Mouse (Mus musculus): ENCODE results near the gene Sf3b1. TPM values are rescaled to one million over a fixed set of nuclear protein-coding genes. Genes with fewer than 3 reads are reported as not detected.
A peak's percentile ranks its signal among the peaks of the same experiment; 100 is the strongest.

Gene Sf3b1
- polyA plus RNA-seq, 1 experiment from 2014 or later = 117 TPM

- TF ChIP-seq EP300 (IDR thresholded peaks at IDR 0.05; ENCODE audit: low read depth) (no peak), CTCF (IDR thresholded peaks at IDR 0.05; ENCODE audit: low read depth) (peak; percentile 20; the same call in 1 of the 2 replicates)
- no peaks in the 10 kb centered on the region for H3K27me3 ChIP-seq (ENCODE audit: insufficient read depth, low read length)
- H3K4me2 ChIP-seq (ENCODE audit: low read depth, low read length) = no peak overlapping the region
- no peaks in the 10 kb centered on the region for H3K36me3 ChIP-seq (replicated peaks; ENCODE audit: insufficient read depth, low read length)
- H3K4me3 ChIP-seq (ENCODE audit: low read depth, low read length) = no peak overlapping the region
- DNase-seq (no peak), ATAC-seq (no peak)
- H3K27ac ChIP-seq (ENCODE audit: low read depth) = no peak overlapping the region
- H3K4me1 ChIP-seq (ENCODE audit: insufficient read depth) = no peaks in the 10 kb centered on the region
- 57% methylated on average over 4 of the region's 4 CpGs for WGBS (ENCODE audit: insufficient replicate concordance)
- H3K9me3 ChIP-seq (ENCODE audit: low read length) = no peaks in the 10 kb centered on the region
- H3K9ac ChIP-seq (replicated peaks) = no peak overlapping the region
These were observed 72.4 kb downstream of the Sf3b1 start for GRCm38 (mm10) chr1:54954856-54955255.

GRCm38 (mm10) chr1:54944648-54945047 is 82.6 kb downstream of the Sf3b1 start:
- no peak for ATAC-seq
- Histone ChIP-seq H3K4me3 (ENCODE audit: low read depth, low read length) (no peak overlapping the region), H3K9ac (replicated peaks) (no peak overlapping the region), H3K4me1 (ENCODE audit: insufficient read depth) (no peaks in the 10 kb centered on the region), H3K4me2 (ENCODE audit: low read depth, low read length) (no peak overlapping the region), H3K27me3 (ENCODE audit: insufficient read depth, low read length) (no peaks in the 10 kb centered on the region), H3K27ac (ENCODE audit: low read depth) (no peak overlapping the region), H3K9me3 (ENCODE audit: low read length) (no peaks in the 10 kb centered on the region), H3K36me3 (replicated peaks; ENCODE audit: insufficient read depth, low read length) (no peaks in the 10 kb centered on the region)
- TF ChIP-seq CTCF (IDR thresholded peaks at IDR 0.05; ENCODE audit: low read depth) = no peak
- no peak for TF ChIP-seq EP300 (IDR thresholded peaks at IDR 0.05; ENCODE audit: low read depth)
- 61% methylated on average over 3 of the region's 3 CpGs for WGBS (ENCODE audit: insufficient replicate concordance)
- no peak for DNase-seq

- no peak for ATAC-seq
- Histone ChIP-seq H3K9me3 (ENCODE audit: low read length) (no peaks in the 10 kb centered on the region), H3K36me3 (replicated peaks; ENCODE audit: insufficient read depth, low read length) (no peaks in the 10 kb centered on the region), H3K4me2 (ENCODE audit: low read depth, low read length) (no peak overlapping the region), H3K4me3 (ENCODE audit: low read depth, low read length) (no peak overlapping the region), H3K27ac (ENCODE audit: low read depth) (no peak overlapping the region), H3K9ac (replicated peaks) (no peak overlapping the region), H3K27me3 (ENCODE audit: insufficient read depth, low read length) (no peaks in the 10 kb centered on the region), H3K4me1 (ENCODE audit: insufficient read depth) (no peaks in the 10 kb centered on the region)
- 74% methylated on average over 3 of the region's 3 CpGs for WGBS (ENCODE audit: insufficient replicate concordance)
- DNase-seq = no peak
- no peak for TF ChIP-seq CTCF (IDR thresholded peaks at IDR 0.05; ENCODE audit: low read depth)
These were observed 91.8 kb downstream of the Sf3b1 start for GRCm38 (mm10) chr1:54935466-54935865.

Other genes starting within 250 kb of the Sf3b1 start
- 4.0 and 4.7 TPM in 2 replicates for gene Ankrd44, start 101.1 kb downstream of the Sf3b1 start, polyA plus RNA-seq (2015; fragmentation: Nextera tagmentation; extraction: Ambion mirVana)
- gene Coq10b, start 25.3 kb upstream of the Sf3b1 start, polyA plus RNA-seq (2015; fragmentation: Nextera tagmentation; extraction: Ambion mirVana) = 20.6 and 24.4 TPM in 2 replicates
- gene Hspe1, start 60.7 kb upstream of the Sf3b1 start, polyA plus RNA-seq (2015; fragmentation: Nextera tagmentation; extraction: Ambion mirVana) = 513 and 558 TPM in 2 replicates
- gene Hspd1, start 60.8 kb upstream of the Sf3b1 start, polyA plus RNA-seq (2015; fragmentation: Nextera tagmentation; extraction: Ambion mirVana) = 288 and 295 TPM in 2 replicates
- 40.1 and 42.2 TPM in 2 replicates for gene Mob4, start 103.8 kb upstream of the Sf3b1 start, polyA plus RNA-seq (2015; fragmentation: Nextera tagmentation; extraction: Ambion mirVana)
- gene Rftn2, start 199.3 kb upstream of the Sf3b1 start, polyA plus RNA-seq (2015; fragmentation: Nextera tagmentation; extraction: Ambion mirVana) = 0.41 and 0.52 TPM in 2 replicates
- 1.2 TPM in 2 replicates for gene Mars2, start 209.7 kb upstream of the Sf3b1 start, polyA plus RNA-seq (2015; fragmentation: Nextera tagmentation; extraction: Ambion mirVana)

All from liver, postnatal 0 days (tissue).